Mouse (Mus musculus): Measurements from ENCODE around the gene Popdc2.

Popdc2 gene

DNA sequence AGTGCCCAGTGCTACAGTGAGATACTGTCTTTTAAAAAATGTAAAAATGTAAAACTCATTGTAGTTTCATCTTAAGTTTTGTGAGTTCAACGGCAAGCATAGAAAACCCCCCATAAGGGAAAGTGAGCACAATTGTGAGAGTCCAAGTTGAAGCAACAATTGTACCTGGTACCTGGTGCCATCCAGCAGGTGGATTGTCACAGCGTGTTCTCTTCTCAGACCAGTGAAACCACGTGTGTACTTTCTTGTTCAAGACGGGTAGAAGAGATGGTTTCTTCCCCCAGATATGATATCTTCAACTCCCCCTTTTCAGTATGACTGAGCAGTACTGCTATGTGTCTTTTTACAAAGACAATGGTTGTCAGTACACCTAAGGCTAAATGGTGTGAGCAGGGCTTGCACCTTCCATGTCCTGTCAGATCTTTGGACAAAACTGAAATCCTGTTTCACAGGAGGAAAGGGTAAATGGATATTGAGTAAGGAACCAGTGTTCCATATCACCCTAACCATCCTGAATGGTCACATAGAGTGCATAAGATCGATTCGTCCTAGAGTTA lies 3.7 kb upstream of the Popdc2 start:
- DNase-seq: no peak

DNA sequence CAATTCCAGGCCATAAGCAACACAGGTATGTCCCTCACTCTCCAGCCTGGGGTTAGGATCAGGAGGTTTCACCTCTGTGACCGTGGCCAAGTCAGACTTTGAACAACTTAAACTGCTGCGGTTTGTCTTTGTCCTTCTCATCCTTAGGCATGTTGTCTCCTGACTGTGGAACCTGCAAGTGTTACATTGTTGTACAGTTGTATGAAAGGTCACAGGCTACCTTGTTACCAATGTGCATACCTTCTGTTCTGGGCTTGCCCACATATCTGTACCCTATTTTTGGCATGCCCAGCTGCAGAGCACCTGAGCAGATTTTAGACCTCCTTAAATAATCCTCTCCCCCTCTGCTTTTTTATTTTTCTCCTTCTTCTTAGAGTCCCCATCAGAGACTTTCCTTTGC lies 2.8 kb upstream of the Popdc2 start:
- DNase-seq: no peak

DNA sequence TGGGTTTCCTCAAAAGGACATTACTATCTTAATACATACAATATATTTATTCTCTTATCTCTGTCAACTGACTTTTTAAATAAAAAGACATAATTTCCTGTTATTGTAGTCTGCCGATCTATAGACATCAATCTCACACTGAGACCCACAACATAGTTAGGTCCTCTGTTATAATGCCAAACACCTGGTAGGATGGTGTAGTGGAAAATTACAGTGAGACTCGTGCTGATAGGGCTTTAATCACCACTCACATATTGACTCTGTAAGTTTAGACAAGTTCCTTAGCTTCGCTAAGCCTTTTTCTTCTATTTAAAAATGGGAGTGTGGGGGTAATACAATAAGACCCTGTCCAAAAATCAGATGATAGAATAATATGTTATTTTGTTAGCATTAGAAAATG lies 2.2 kb upstream of the Popdc2 start:
- no peak for DNase-seq

DNA sequence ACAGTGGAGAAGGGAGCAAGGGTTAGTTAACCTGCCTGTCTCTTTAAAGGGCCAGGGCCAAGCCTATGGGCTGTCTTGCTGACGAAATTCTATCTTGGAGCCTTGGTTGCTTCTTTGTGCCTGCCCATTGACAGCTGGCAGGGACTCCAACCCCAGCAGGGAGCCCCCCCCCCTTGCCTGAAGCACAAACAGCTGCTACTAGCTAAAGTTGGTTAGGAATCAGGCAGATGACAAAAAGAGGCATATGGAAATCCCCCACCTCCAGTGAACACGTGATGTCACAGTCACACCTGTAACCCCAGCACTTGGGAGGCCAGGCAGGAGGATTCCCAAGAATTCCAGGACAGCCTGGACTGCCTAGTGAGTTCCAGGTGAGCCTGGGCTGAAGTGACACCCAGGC lies 1.7 kb upstream of the Popdc2 start:
- no peak for DNase-seq

DNA sequence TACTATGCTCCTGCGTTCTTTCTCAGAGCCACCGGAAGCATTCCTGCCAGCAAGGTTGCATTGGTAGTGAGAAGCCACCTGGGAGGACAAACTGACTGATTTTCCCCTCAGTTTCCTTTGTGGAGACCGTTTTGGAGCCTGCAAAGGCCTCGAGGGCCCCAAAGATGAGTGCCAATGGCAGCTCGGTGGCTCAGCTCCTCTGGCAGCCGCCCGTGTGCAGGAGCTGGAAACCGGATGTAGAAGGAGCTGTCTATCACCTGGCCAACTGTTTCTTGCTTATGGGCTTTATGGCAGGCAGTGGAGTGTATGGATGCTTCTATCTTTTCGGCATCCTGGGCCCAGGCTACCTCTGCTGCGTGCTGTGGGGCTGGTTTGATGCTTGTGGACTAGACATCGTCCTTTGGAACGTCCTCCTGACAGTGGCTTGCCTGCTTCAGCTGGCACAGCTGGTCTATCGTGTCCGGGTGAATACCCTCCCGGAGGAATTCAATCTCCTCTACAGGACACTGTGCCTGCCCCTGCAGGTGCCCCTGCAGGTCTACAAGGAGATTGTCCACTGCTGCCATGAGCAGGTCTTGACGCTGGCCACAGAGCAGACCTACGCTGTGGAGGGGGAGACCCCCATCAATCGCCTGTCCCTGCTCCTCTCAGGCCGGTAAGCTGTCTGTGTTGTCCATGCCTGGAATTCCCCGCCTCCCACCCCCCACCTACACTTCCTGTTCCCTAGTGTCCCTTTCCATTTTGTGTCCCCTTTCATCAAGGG lies 665 bp downstream of the Popdc2 start:
- no peak for DNase-seq

DNA sequence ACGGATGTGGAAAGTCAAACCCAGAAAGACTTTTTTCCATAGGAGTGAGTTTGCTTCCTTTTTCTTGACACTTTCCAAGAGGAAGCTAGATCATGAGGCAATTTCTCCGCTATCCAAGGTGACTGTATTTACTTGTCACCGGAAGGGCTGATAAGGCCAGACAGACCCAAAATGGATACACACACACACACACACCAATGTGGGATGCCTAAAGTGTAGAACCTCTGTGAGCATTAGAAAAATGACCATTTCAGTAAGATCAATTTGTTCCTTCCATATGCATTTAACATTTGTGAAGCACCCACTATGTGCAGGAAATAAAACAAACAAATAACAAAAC lies 1.2 kb downstream of the Popdc2 start:
- no peak for DNase-seq

DNA sequence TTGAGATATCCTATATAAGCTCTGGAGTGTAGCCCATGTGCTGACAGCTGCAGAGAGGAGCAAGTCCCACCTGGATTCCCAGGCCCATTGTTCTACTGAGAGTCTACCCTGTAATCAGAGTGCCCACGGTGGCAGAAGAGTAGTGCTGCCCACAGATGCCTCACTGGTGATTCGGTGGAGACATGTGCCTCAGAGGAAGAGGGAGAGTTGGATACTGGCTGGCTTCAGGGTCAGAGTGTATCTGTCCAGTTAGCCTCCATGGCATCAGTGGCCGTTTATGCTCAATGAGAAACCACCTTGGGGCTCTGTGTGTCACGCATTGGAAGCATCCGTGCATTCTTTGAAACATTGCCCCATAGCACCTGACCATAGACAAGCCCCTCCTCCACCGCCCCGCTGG lies 1.6 kb downstream of the Popdc2 start:
- no peak for DNase-seq

DNA sequence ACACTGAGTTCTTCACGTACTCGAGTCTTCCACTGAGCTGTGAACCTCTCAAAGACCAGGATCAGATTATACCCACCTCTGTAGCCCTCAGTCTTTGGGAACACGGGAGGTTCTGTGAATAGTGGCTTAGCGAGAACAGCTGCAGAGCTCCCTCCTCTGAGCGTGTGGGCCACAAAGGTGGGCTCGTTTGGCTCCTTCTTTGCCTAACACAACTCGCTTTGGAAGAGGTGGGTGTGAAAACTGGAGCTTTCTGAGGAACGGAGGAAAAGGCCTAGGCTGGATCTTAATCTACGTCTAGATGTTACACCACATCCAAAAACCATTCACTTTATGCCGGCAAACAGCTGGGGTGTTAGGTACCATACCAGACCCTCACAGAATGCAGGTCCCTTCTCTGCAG lies 3.4 kb downstream of the Popdc2 start:
- DNase-seq: no peak

DNA sequence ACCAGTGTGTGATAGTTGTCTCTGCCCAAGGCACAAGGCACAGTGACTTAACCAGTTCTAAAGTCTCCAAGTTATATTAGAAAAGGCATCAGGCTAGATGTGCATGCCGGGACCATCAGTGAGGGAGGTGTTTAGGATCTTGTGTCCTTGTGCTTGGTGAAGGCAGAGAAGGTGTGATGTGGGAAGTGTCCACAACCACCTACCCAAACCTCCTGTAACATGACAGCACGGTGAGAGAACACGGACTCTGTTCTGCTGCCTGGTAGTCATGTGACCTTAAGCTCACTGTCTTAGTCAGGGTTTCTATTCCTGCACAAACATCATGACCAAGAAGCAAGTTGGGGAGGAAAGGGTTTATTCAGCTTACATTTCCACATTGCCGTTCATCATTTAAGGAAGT lies 4.2 kb downstream of the Popdc2 start:
- no peak for DNase-seq

DNA sequence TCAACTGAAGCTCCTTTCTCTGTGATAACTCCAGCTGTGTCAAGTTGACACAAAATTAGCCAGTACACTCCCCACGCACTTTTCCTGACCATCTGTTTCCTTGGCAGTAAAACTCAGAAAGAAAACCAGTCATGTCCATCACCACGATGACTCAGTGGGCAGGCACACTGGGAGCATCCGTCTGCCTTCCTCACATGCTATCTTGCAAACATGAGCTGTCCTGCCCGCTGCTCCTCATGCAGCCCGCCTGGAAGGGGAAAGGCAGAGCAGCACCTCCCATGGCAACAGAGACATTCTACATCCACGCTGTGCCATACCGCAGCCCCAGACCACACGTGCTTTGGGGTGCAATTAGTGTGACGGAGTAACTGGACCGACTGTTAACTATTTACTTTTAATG lies 6.3 kb downstream of the Popdc2 start:
- peak; percentile 18 for DNase-seq

DNA sequence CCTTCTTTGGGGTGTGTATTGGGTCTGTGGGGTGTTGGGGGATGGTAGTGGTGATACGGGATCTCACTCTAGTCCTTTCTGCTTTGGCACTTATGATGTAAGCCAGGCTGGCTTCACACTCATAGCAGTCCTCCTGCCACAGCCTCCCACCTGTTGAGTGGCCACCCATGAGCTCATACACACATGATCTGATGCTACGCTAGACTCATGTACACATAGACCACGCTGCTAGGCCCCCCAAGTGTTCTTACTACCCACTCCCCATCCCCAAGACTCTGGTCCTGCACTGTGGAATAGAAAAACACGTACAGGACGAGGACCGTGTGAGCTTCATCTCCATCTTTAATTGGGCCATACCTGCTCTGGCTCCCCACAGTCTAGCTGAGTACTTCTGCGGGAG lies 7.0 kb downstream of the Popdc2 start:
- no peak for DNase-seq

DNA sequence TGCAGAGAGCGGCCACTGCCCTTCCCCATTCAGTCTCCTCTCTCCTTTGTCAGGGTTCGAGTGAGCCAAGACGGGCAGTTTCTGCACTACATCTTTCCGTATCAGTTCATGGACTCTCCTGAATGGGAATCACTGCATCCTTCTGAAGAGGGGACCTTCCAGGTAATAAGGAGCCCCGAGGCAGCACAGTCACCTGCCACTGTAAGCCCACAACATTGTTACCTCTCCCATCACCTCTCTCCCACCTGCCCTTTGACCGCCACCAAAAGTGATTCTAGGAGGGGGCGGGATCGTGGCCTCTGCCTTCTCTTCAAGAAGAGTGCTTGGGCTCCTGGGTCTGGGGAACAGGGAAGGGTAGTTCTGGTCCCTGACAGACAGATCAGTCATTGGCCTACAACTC lies 7.4 kb downstream of the Popdc2 start:
- no peak for DNase-seq

DNA sequence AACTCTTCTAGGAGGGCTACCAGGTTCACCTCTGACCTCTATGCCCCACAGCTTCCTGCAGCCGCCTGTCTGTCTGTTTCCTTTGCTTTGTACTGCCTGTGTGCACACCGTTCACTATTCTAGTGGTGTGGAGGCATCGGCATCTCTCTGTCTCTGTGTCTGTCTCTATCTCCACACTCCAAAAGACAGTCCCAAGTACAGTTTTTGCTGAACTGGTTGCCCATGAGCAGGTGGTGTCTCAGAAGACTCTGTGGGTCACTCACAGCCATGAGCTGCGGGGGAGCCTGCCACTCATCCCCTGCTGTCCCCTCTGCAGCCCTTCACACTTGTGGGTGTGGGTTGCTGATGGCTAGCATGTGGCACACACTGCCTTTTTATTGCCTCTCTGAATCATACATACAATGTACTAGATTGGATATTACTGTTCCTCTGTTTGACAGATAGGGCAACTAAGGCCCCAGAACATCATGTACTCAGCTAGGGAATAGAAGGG lies 8.0 kb downstream of the Popdc2 start:
- DNase-seq: no peak

DNA sequence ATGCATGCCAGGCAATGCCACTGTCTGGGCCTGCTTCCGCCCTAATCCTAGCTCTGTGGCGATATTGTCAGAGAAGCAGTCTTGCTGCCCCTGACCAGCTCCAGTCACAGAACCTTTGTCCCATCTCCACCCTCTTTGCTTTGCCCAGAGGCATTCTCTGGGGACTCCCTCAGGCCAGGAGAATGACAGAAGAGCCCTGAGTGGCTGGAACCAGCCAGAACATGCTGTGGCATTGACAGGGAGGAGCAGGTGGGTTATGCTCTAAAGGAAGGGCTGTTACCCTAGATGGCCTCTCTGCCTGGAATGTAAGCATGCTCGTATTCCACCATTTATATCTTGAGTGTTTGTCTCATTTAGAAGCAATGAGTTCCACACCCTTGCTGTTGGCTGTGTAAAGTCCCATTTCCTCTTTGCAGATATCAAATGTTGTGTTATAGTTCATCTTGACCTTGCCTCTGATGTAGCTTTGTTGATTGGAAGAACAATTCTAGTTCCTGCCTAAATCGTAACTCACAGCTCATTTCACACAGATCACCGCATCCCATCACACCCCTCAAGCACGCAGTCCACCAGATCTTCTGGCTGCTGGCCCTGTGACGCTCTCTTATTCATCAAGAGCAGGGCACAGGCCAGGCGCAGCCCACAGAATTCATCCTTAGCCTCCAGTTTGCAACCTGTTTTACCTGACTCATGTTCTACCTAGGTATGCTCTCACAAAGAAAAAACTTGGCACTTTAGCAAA lies 8.8 kb downstream of the Popdc2 start:
- DNase-seq: no peak

DNA sequence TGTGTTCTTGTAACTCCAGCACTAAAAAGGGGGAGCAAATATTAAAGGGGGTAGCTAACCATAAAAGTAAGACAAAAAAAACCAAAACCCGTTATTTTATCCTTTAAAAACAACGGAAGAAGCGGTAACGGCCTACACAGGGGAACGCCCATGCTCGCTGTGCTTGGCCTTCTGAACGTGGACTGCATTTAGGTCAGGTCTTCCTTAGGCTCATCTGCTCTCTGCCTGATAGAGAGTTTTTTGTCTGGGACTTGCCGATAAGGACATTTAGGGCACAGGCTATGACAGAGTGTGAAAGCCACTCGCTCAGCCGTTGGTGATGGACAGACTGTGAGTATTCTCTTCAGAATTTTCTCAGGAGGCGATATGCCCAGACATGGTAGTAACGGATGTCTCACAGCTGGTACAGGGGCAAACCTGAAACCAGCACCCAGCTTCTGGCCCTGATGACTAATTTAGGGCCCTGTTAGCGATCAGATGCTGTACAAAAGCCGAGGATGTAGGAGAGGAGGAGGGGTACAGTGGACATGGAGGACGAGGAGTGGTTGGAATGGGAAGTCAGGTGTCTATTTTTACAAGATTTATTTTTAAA lies 9.8 kb downstream of the Popdc2 start:
- no peak for DNase-seq

DNA sequence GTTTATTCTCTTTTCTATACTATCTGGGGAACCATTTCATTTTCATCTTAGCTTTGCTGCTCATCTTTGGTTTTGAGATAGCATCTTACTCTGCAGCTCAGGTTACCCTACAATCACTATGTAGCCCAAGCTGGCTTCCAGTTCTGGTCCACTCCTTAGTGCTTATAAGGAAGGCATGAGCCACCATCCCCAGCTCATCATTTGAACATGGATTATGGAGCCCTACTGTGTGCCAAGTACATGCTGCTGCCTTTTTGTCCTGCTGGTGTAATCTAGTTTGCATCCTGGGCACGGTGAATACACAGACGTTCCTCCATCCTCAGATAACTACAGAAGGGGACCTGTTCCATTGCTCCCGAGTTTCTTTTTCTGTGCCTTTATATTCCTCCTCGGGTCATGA lies 10.9 kb downstream of the Popdc2 start:
- no peak for DNase-seq

DNA sequence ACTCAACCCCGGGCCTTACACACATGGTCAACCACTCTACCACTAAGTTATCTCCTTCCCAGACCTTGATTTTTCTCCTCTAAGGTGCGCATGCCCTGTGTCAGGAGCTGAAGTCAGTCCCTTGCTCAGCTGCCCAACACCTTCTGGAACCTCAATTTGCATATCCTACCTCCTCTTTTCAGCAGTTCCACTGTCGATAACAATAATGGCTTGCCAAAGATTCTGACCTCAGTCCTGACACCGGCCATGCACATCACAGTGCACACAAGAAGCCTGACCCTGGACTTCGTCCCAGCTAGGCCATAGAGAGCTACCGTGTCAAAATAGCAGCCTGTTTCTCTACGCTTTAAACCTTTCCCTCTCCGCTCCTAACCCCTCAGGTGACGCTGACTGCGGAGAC lies 11.4 kb downstream of the Popdc2 start:
- no peak for DNase-seq

DNA sequence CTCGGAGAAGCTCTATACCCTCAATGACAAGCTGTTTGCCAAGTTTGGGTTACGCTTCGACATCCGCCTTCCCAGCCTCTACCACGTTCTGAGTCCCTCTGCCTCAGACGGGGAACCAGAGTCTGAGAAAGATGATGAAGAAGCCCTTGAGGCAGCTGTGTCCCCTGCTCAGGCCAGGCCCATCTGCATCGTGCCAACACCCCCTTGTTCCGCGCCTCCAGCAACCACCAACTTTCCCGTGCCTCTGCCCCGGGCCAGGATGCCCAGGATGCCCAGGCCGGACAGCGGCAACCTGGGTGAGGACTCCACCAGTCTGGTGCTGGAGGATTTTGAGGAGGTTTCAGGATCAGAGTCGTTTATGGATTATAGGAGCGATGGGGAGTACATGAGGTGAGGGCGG lies 11.9 kb downstream of the Popdc2 start:
- DNase-seq: no peak

DNA sequence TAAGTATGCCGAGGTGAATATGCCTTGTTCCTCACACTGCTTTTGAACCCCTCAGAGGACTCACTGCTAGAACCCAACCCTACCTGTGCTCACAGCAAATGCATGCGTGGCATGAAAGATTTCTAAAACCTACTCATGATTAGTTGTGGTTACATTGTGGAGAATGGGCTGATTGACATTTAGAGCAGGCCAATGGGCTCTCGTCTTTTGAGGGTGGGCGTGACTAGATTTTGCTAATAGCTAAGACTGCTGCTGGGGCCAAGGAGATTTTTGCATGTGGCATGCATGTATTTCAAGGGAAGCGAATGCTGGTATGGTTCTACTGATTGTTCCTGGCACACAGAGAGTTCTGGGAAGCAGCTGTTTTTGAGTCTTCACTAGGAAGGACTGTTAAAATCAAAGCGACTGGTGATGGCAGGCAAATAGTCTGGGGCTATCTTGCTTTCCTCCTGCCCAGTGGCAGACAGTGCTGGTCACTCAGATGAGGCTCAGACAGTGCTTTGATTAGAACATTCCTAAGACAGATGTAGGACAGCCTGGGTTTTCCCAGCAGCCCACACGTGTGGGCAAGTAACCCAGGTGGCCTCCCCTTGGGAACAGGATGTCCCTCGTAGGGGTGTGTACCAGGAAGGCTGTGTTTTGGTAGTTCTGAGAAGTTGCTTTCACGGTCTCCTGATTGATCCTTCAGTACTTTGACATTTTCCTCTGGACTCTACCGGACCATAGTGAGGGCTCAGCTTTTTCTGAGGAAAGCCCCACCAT lies 12.6 kb downstream of the Popdc2 start:
- no peak for DNase-seq

DNA sequence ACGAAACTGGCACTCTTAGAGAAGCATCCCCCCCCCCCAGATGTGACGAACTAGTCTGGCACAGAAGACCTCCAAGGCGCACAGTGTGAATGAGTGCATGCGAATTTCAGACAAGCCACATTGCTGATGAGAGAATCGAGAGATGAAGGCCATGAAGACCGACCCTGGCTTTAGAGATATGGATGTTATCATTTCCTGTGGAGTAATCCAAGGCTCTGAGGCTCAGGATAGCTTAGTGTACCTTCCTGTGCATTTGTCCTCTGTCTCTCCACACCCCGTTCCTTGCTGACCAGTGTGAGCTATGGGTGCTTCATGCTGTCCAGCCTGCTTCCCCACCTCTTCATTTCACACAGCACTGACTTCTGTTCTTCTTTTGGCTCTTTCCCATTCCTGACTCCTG lies 13.2 kb downstream of the Popdc2 start:
- DNase-seq: no peak

DNA sequence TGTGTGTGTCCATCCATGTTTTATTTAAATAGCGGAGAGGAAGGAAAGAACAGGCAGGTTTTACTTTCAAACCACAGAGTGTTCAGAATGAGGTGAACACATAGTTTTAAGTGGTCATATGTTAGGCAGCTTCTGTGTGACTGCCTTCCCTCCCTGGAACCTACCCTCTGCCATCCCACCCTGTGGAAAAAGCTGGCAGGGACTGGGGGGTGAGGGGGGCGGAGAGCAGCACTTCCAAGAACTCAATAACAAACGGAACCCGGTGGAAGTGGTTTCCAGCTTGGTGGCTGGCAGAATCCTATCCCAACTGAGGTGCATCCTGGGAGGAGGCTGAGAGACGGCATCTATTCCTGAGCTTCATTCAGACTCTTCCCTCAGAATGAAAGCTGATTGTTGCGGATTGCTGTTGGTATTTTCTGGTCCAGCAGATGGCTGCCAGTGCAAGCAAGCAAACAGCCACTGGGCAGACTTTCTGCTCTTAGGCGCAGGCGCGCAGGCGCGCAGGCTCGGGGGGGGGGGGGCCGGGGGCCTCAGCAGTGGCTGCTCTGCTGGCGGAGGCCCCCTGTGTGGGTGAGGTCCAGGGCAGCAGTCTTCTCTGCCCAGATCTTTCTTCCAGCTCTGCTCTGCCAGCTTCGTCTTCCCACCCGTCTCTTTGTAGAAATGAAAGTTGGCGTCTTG lies 14.3 kb downstream of the Popdc2 start:
- DNase-seq: peak; percentile 46

DNA sequence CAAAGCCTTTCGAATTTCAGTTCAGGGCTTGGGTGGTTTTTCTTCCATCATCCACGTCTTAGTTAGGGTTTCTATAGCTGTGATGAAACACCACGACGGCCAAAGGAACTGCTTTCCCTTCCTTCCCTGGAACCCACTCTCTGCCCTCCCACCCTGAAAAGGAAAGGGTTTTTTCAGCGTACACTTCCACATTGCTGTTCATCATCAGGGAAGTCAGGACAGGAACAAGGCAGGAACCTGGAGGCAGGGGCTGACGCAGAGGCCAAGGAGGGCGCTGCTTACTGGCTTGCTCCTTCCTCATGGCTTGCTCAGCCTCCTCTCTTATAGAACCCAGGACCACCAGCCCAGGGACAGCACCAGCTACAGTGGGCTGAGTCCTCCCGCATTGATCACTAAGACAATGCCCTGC lies 14.8 kb downstream of the Popdc2 start:
- no peak for DNase-seq

DNA sequence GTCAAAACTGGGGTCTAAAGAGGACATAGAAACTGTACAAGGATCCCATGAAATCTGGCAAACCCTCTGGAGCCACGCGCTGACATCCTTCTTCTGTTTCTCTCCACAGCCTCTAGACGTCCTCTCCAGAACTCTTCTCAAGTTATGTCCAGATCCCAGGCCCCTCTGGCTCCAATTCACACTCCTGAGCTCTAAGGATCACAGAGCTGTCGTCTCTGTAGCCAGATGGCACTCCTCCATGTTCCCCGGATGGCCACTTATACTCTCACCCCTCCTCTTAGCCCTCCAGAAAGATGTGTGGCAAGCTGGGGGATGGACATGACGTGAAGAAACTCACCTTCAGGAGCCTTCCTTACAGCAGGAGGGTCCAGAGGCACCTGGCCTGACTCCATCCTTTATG lies 15.5 kb downstream of the Popdc2 start:
- no peak for DNase-seq
